Mouse (Mus musculus): ENCODE measurements around the gene Megf6. TPM values are rescaled to one million over a fixed set of nuclear protein-coding genes. Genes with fewer than 3 reads are reported as not detected.

Gene Megf6
- polyA plus RNA-seq, 1 experiment from 2014 or later: 10.8 TPM

- TF ChIP-seq EP300 (optimal IDR thresholded peaks at IDR 0.05) (no peak), CTCF (IDR thresholded peaks at IDR 0.05; ENCODE audit: low read depth) (no peak)
- Histone ChIP-seq H3K36me3 (ENCODE audit: control insufficient read depth, insufficient read depth, low read length) (no peaks in the 10 kb centered on the region), H3K9ac (ENCODE audit: low read length) (no peak overlapping the region), H3K4me1 (replicated peaks; ENCODE audit: control insufficient read depth, insufficient read depth) (peaks cover 7% of the 10 kb centered on the region; the same call in 1 of the 2 replicates), H3K27ac (replicated peaks) (no peak overlapping the region), H3K9me3 (ENCODE audit: control insufficient read depth, low read length) (no peaks in the 10 kb centered on the region), H3K4me3 (ENCODE audit: low read depth, low read length) (no peak overlapping the region), H3K4me2 (replicated peaks; ENCODE audit: low read depth) (no peak overlapping the region), H3K27me3 (ENCODE audit: control insufficient read depth, insufficient read depth, low read length) (no peaks in the 10 kb centered on the region)
- 69% methylated on average over 21 of the region's 21 CpGs for WGBS
- DNase-seq (ENCODE audit: low spot score) (no peak), ATAC-seq (ENCODE audit: low FRiP score, low TSS enrichment) (no peak)
Measured at GRCm38 (mm10) chr4:154248092-154248805, 77.7 kb downstream of the Megf6 start.

- Histone ChIP-seq H3K27me3 (ENCODE audit: control insufficient read depth, insufficient read depth, low read length) (no peaks in the 10 kb centered on the region), H3K4me2 (replicated peaks; ENCODE audit: low read depth) (no peak overlapping the region), H3K4me3 (ENCODE audit: low read depth, low read length) (no peak overlapping the region), H3K27ac (replicated peaks) (no peak overlapping the region), H3K4me1 (replicated peaks; ENCODE audit: control insufficient read depth, insufficient read depth) (peaks cover 7% of the 10 kb centered on the region; the same call in 1 of the 2 replicates), H3K9ac (ENCODE audit: low read length) (no peak overlapping the region), H3K36me3 (ENCODE audit: control insufficient read depth, insufficient read depth, low read length) (no peaks in the 10 kb centered on the region; the same call in 1 of the 2 replicates), H3K9me3 (ENCODE audit: control insufficient read depth, low read length) (no peaks in the 10 kb centered on the region)
- DNase-seq (ENCODE audit: low spot score) (no peak), ATAC-seq (ENCODE audit: low FRiP score, low TSS enrichment) (no peak)
- TF ChIP-seq CTCF (IDR thresholded peaks at IDR 0.05; ENCODE audit: low read depth) (no peak), EP300 (optimal IDR thresholded peaks at IDR 0.05) (no peak)
- 80% methylated on average over 8 of the region's 8 CpGs for WGBS
Measured at GRCm38 (mm10) chr4:154249316-154249715, 78.8 kb downstream of the Megf6 start.

DNA sequence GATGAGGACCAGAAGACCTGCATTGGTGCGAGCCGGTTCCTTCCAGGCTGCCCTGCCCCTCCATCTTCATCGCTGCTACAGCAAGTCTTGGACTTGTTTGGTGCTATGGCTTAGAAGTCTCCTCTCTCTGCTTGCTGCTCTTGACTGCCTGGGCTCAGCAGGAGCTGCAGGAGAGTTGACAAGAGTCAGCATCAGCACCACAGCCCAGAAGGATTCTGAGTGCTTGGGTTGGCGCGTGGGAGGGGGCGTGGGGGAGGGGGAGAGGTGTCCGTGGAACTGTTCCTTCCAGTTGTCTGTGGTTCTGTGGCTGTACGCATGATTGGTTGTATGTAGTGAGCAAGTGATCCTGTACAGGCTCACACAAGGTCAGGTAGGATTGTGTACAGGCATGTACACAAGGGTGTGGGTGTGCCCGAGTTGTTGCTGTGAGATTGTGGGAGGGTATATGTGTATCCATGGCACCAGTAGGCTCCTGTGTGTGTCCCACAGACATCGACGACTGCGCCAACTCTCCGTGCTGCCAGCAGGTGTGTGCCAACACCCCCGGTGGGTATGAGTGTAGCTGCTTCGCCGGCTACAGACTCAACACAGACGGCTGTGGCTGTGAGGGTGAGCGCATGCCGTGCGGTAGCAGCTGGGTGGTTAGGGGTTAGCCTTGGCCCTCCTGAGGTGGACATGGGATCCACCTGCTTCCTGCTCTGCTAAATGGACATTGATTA, 82.2 kb downstream of the Megf6 start:
- DNase-seq (ENCODE audit: low spot score): no peak
- Histone ChIP-seq H3K9me3 (ENCODE audit: control insufficient read depth, low read length) (no peaks in the 10 kb centered on the region), H3K4me2 (replicated peaks; ENCODE audit: low read depth) (no peak overlapping the region), H3K36me3 (ENCODE audit: control insufficient read depth, insufficient read depth, low read length) (no peaks in the 10 kb centered on the region; the same call in 1 of the 2 replicates), H3K4me1 (replicated peaks; ENCODE audit: control insufficient read depth, insufficient read depth) (no peaks in the 10 kb centered on the region; the same call in 1 of the 2 replicates), H3K27me3 (ENCODE audit: control insufficient read depth, insufficient read depth, low read length) (no peaks in the 10 kb centered on the region), H3K9ac (ENCODE audit: low read length) (no peak overlapping the region), H3K4me3 (ENCODE audit: low read depth, low read length) (no peak overlapping the region), H3K27ac (replicated peaks) (no peak overlapping the region)
- ATAC-seq (ENCODE audit: low FRiP score, low TSS enrichment): no peak; the same call in none of the 2 replicates
- TF ChIP-seq EP300 (optimal IDR thresholded peaks at IDR 0.05) (no peak), CTCF (IDR thresholded peaks at IDR 0.05; ENCODE audit: low read depth) (no peak)
- WGBS: 85% methylated on average over 20 of the region's 20 CpGs

DNA sequence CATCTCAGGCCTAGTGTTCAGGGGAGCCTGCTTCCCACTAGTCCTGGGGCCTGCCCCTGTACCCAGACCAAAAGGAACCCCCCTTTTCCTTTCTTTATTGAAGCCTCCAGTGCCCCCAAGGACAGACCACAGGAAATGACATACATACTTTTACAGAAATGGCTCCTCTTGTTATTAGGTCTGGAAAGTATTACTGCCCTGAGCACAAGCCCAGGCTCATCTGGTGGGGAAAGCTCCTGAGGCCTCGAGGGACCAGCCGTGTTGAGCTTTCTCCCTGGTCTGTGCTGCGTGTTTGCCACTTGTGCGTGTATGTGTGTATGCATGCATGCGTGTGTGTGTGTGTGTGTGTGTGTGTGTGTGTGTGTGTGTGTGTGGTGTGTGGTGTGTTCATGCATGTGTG, 90.2 kb downstream of the Megf6 start:
- WGBS: 94% methylated on average over 5 of the region's 5 CpGs
- no peak for DNase-seq (ENCODE audit: low spot score)

DNA sequence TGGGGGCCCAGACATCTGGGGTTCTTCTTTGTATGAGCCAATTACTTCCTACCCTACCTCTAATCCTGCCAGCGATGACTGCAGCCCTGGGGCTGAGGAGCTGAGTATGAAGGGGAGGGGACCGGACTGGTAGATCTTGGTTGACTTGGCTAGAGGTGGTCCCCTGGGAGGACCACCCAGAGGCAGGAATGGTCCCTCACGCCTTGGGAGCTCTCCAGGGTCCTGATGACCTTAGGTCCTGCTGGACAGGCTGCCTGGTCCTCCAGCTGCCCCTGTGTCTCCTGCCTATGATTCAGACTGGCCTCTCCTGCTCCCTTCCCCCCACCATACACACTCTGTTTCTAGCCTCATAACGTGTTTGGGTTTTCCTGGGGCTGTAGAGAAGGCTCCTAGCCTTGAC, 91.5 kb downstream of the Megf6 start:
- 0 out of 2 replicates have a peak, but pooled peaks cover 3% of the 10 kb centered on the region for H3K36me3 ChIP-seq (ENCODE audit: control insufficient read depth, insufficient read depth, low read length)
- no peaks in the 10 kb centered on the region for H3K27me3 ChIP-seq (ENCODE audit: control insufficient read depth, insufficient read depth, low read length)
- DNase-seq (ENCODE audit: low spot score): no peak
- 0 out of 2 replicates have a peak, but pooled peaks have one; percentile 7 for TF ChIP-seq CTCF (IDR thresholded peaks at IDR 0.05; ENCODE audit: low read depth)
- TF ChIP-seq EP300 (optimal IDR thresholded peaks at IDR 0.05): no peak
- no peak overlapping the region for H3K4me2 ChIP-seq (replicated peaks; ENCODE audit: low read depth)
- no peak overlapping the region for H3K27ac ChIP-seq (replicated peaks)
- 36% methylated on average over 4 of the region's 4 CpGs for WGBS
- ATAC-seq (ENCODE audit: low FRiP score, low TSS enrichment): no peak
- no peak overlapping the region for H3K4me3 ChIP-seq (ENCODE audit: low read depth, low read length)
- H3K4me1 ChIP-seq (replicated peaks; ENCODE audit: control insufficient read depth, insufficient read depth): no peaks in the 10 kb centered on the region
- no peak overlapping the region for H3K9ac ChIP-seq (ENCODE audit: low read length)
- H3K9me3 ChIP-seq (ENCODE audit: control insufficient read depth, low read length): no peaks in the 10 kb centered on the region

More for the DNA sequence above, 90.2 kb downstream of the Megf6 start:
- Histone ChIP-seq H3K27ac (replicated peaks) (no peak overlapping the region), H3K27me3 (ENCODE audit: control insufficient read depth, insufficient read depth, low read length) (no peaks in the 10 kb centered on the region), H3K36me3 (ENCODE audit: control insufficient read depth, insufficient read depth, low read length) (0 out of 2 replicates have a peak, but pooled peaks cover 3% of the 10 kb centered on the region), H3K9me3 (ENCODE audit: control insufficient read depth, low read length) (no peaks in the 10 kb centered on the region), H3K4me3 (ENCODE audit: low read depth, low read length) (no peak overlapping the region), H3K4me2 (replicated peaks; ENCODE audit: low read depth) (no peak overlapping the region), H3K4me1 (replicated peaks; ENCODE audit: control insufficient read depth, insufficient read depth) (no peaks in the 10 kb centered on the region), H3K9ac (ENCODE audit: low read length) (no peak overlapping the region)
- TF ChIP-seq CTCF (IDR thresholded peaks at IDR 0.05; ENCODE audit: low read depth) (no peak), EP300 (optimal IDR thresholded peaks at IDR 0.05) (no peak)
- ATAC-seq (ENCODE audit: low FRiP score, low TSS enrichment): no peak

GRCm38 (mm10) chr4:154267511-154267910, 97.0 kb downstream of the Megf6 start:
- H3K4me1 ChIP-seq (replicated peaks; ENCODE audit: control insufficient read depth, insufficient read depth): no peaks in the 10 kb centered on the region
- 83% methylated on average over 6 of the region's 6 CpGs for WGBS
- H3K27me3 ChIP-seq (ENCODE audit: control insufficient read depth, insufficient read depth, low read length): no peaks in the 10 kb centered on the region
- H3K9me3 ChIP-seq (ENCODE audit: control insufficient read depth, low read length): no peaks in the 10 kb centered on the region
- H3K4me3 ChIP-seq (ENCODE audit: low read depth, low read length): no peak overlapping the region
- ATAC-seq (ENCODE audit: low FRiP score, low TSS enrichment): no peak
- no peak for DNase-seq (ENCODE audit: low spot score)
- no peak overlapping the region for H3K27ac ChIP-seq (replicated peaks)
- H3K9ac ChIP-seq (ENCODE audit: low read length): no peak overlapping the region
- H3K4me2 ChIP-seq (replicated peaks; ENCODE audit: low read depth): no peak overlapping the region
- TF ChIP-seq EP300 (optimal IDR thresholded peaks at IDR 0.05): no peak
- no peak for TF ChIP-seq CTCF (IDR thresholded peaks at IDR 0.05; ENCODE audit: low read depth)
- 0 out of 2 replicates have a peak, but pooled peaks cover 3% of the 10 kb centered on the region for H3K36me3 ChIP-seq (ENCODE audit: control insufficient read depth, insufficient read depth, low read length)
